Mouse (Mus musculus): ENCODE results near the gene Ccl17. TPM values are rescaled to one million over a fixed set of nuclear protein-coding genes. Genes with fewer than 3 reads are reported as not detected.

Gene Ccl17
- polyA plus RNA-seq, 1 experiment from 2014 or later: 5.7 TPM

GRCm38 (mm10) chr8:94857011-94857345 lies 46.7 kb downstream of the Ccl17 start:
- Histone ChIP-seq H3K36me3 (ENCODE audit: insufficient read depth, low read length) (peaks cover 15% of the 10 kb centered on the region), H3K4me3 (ENCODE audit: low read depth, low read length) (no peak overlapping the region), H3K9ac (replicated peaks; ENCODE audit: low read depth) (no peak overlapping the region), H3K4me2 (replicated peaks; ENCODE audit: low read depth, low read length) (no peak overlapping the region), H3K27ac (ENCODE audit: low read length) (no peak overlapping the region), H3K27me3 (replicated peaks; ENCODE audit: insufficient read depth, low read length) (no peaks in the 10 kb centered on the region), H3K4me1 (ENCODE audit: insufficient read depth, low read depth, low read length) (no peaks in the 10 kb centered on the region; the same call in 1 of the 2 replicates), H3K9me3 (ENCODE audit: low read length) (no peaks in the 10 kb centered on the region)
- WGBS: 26% methylated on average over 5 of the region's 5 CpGs
- ATAC-seq: no peak
- TF ChIP-seq CTCF (IDR thresholded peaks at IDR 0.05) (no peak), EP300 (IDR thresholded peaks at IDR 0.05) (no peak)
- DNase-seq (ENCODE audit: low spot score): no peak

- 2% methylated on average over 65 of the region's 68 CpGs for WGBS
Observed at GRCm38 (mm10) chr8:94857346-94858173, 47.3 kb downstream of the Ccl17 start, which contains the start of gene Polr2c. Gene Polr2c (plus strand): TSS chr8:94857450.

DNA sequence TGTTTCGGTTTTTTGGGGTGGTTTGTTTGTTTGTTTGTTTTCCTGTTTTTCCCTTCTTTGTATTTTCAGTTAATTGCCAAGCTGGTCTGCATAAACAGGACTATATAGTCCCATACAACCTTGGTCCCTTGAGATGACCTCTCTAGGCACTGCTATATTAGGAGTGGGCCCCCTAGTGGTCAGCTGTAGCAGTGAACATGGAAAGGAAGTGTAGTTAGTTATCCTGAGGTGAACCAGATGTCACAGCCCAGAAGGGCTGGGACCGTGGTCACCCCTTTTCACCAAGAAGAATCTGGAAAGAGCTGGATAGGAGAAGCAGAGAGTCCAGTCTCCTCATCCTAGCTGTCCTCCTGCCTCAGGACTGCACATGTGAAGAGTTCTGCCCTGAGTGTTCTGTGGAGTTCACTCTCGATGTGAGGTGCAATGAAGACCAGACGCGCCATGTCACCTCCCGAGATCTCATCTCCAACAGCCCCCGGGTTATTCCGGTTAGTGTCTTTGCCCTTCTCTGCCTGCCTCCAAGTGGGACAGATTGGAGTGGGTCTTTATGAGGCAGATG lies 51.2 kb downstream of the Ccl17 start:
- H3K9ac ChIP-seq (replicated peaks; ENCODE audit: low read depth): no peak overlapping the region
- peak; percentile 77 for DNase-seq (ENCODE audit: low spot score)
- 0 out of 2 replicates have a peak, but pooled peaks have one; percentile 33 for ATAC-seq
- WGBS: 71% methylated on average over 8 of the region's 8 CpGs
- no peak overlapping the region for H3K4me2 ChIP-seq (replicated peaks; ENCODE audit: low read depth, low read length)
- no peaks in the 10 kb centered on the region; the same call in 1 of the 2 replicates for H3K4me1 ChIP-seq (ENCODE audit: insufficient read depth, low read depth, low read length)
- H3K9me3 ChIP-seq (ENCODE audit: low read length): no peaks in the 10 kb centered on the region
- TF ChIP-seq CTCF (IDR thresholded peaks at IDR 0.05): peak; percentile 93
- no peak for TF ChIP-seq EP300 (IDR thresholded peaks at IDR 0.05)
- H3K27ac ChIP-seq (ENCODE audit: low read length): no peak overlapping the region
- H3K4me3 ChIP-seq (ENCODE audit: low read depth, low read length): no peak overlapping the region
- H3K36me3 ChIP-seq (ENCODE audit: insufficient read depth, low read length): peaks cover 28% of the 10 kb centered on the region
- no peaks in the 10 kb centered on the region for H3K27me3 ChIP-seq (replicated peaks; ENCODE audit: insufficient read depth, low read length)

More at GRCm38 (mm10) chr8:94857346-94858173, 47.3 kb downstream of the Ccl17 start, which contains the start of gene Polr2c:
- peaks cover 13% of the 10 kb centered on the region for H3K36me3 ChIP-seq (ENCODE audit: insufficient read depth, low read length)
- TF ChIP-seq CTCF (IDR thresholded peaks at IDR 0.05): peak; percentile 90
- no peak; the same call in 1 of the 2 replicates for TF ChIP-seq EP300 (IDR thresholded peaks at IDR 0.05)
- no peaks in the 10 kb centered on the region; the same call in 1 of the 2 replicates for H3K4me1 ChIP-seq (ENCODE audit: insufficient read depth, low read depth, low read length)
- peak; percentile 85 for DNase-seq (ENCODE audit: low spot score)
- no peaks in the 10 kb centered on the region for H3K9me3 ChIP-seq (ENCODE audit: low read length)
- H3K4me3 ChIP-seq (ENCODE audit: low read depth, low read length): peak within 1 kb of the TSS; percentile 89
- H3K9ac ChIP-seq (replicated peaks; ENCODE audit: low read depth): peak within 1 kb of the TSS; percentile 96
- no peaks in the 10 kb centered on the region for H3K27me3 ChIP-seq (replicated peaks; ENCODE audit: insufficient read depth, low read length)
- H3K27ac ChIP-seq (ENCODE audit: low read length): peak within 1 kb of the TSS; percentile 43; the same call in 1 of the 2 replicates
- peak within 1 kb of the TSS; percentile 87 for H3K4me2 ChIP-seq (replicated peaks; ENCODE audit: low read depth, low read length)
- peak; percentile 87 for ATAC-seq

Other genes starting within 250 kb of the Ccl17 start
- gene Rspry1, start 208.5 kb upstream of the Ccl17 start, polyA plus RNA-seq (2015; fragmentation: Nextera tagmentation; extraction: Ambion mirVana): 19.4 and 21.3 TPM in 2 replicates
- gene Fam192a, start 208.5 kb upstream of the Ccl17 start, polyA plus RNA-seq (2015; fragmentation: Nextera tagmentation; extraction: Ambion mirVana): 40.9 and 47.7 TPM in 2 replicates
- gene Arl2bp, start 143.9 kb upstream of the Ccl17 start, polyA plus RNA-seq (2015; fragmentation: Nextera tagmentation; extraction: Ambion mirVana): 120 and 135 TPM in 2 replicates
- gene Pllp, start 114.2 kb upstream of the Ccl17 start, polyA plus RNA-seq (2015; fragmentation: Nextera tagmentation; extraction: Ambion mirVana): 22.8 and 29.1 TPM in 2 replicates
- gene Ccl22, start 64.9 kb upstream of the Ccl17 start, polyA plus RNA-seq (2015; fragmentation: Nextera tagmentation; extraction: Ambion mirVana): 0.45 TPM in 2 replicates
- 8.3 and 10.7 TPM in 2 replicates for gene Cx3cl1, start 38.4 kb upstream of the Ccl17 start, polyA plus RNA-seq (2015; fragmentation: Nextera tagmentation; extraction: Ambion mirVana)
- 47.1 and 51.4 TPM in 2 replicates for gene Coq9, start 27.9 kb downstream of the Ccl17 start, polyA plus RNA-seq (2015; fragmentation: Nextera tagmentation; extraction: Ambion mirVana)
- gene Ciapin1, start 27.9 kb downstream of the Ccl17 start, polyA plus RNA-seq (2015; fragmentation: Nextera tagmentation; extraction: Ambion mirVana): 66.7 and 74.5 TPM in 2 replicates
- gene Polr2c, start 47.0 kb downstream of the Ccl17 start, polyA plus RNA-seq (2015; fragmentation: Nextera tagmentation; extraction: Ambion mirVana): 98.4 and 103 TPM in 2 replicates
- 42.7 and 47.5 TPM in 2 replicates for gene Dok4, start 65.9 kb downstream of the Ccl17 start, polyA plus RNA-seq (2015; fragmentation: Nextera tagmentation; extraction: Ambion mirVana)
- 14.6 and 17.2 TPM in 2 replicates for gene Ccdc102a, start 107.6 kb downstream of the Ccl17 start, polyA plus RNA-seq (2015; fragmentation: Nextera tagmentation; extraction: Ambion mirVana)
- 0.19 and 0.31 TPM in 2 replicates for gene Adgrg5, start 113.2 kb downstream of the Ccl17 start, polyA plus RNA-seq (2015; fragmentation: Nextera tagmentation; extraction: Ambion mirVana)
- gene Adgrg1, start 164.3 kb downstream of the Ccl17 start, polyA plus RNA-seq (2015; fragmentation: Nextera tagmentation; extraction: Ambion mirVana): 33.9 and 39.0 TPM in 2 replicates
- 4.8 and 5.3 TPM in 2 replicates for gene Adgrg3, start 207.2 kb downstream of the Ccl17 start, polyA plus RNA-seq (2015; fragmentation: Nextera tagmentation; extraction: Ambion mirVana)
- 3.1 and 3.9 TPM in 2 replicates for gene Drc7, start 244.7 kb downstream of the Ccl17 start, polyA plus RNA-seq (2015; fragmentation: Nextera tagmentation; extraction: Ambion mirVana)

Data from lung, postnatal 0 days (tissue).